Mouse (Mus musculus) small intestine, adult 2 months (tissue): Measurements from ENCODE around the gene Nsun4.

Source experiments
- CTCF ChIP-seq: fragments of 200-500 bp; IDR thresholded peaks from 2 replicates; pipeline ENCODE4 v1.5.1; 2012; ENCODE audit warnings: low read depth, mild to moderate bottlenecking, control low read depth, inconsistent platforms, low read length, moderate library complexity, mixed read lengths; ENCODE audit not compliant: insufficient replicate concordance, insufficient read length; ENCODE audit errors: extremely low read depth
- POLR2A ChIP-seq: fragments of 200-500 bp; IDR thresholded peaks from 2 replicates; pipeline ENCODE4 v1.6.1; 2012; ENCODE audit warnings: low read depth, mild to moderate bottlenecking, control low read depth, inconsistent platforms, low read length, moderate library complexity

DNA sequence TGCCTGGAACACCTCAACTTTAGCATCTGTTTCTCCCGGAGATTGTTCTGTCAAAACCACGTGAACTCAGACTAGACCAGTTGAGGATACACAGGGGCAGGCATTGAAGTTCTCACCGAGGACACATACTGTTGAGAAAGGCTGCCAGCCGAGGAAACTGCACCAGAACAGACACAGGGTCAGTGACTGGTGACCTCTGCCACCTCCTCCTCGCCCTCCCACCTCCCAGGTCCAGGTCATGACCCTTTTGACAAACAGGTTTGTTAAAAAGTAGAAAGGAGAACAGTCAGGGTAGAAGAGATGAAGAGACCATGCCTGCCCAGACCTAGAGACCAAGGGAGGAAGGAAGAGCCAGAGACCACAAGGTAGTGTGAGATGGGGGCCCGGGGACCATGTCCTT is 53.0 kb downstream of the Nsun4 start:
- TF ChIP-seq POLR2A (no peak), CTCF (no peak)
